Mouse (Mus musculus) liver, embryonic 11.5 days (tissue): ENCODE results near the gene Galnt3. TPM values are rescaled to one million over a fixed set of nuclear protein-coding genes. Genes with fewer than 3 reads are reported as not detected.

Source experiments
- ATAC-seq: fragments of 200-750 bp; cut with Nextera tagmentation; replicated peaks from 2 replicates; pipeline ENCODE4 v1.8.0; 2017; ENCODE audit warnings: moderate number of reproducible peaks, mild to moderate bottlenecking, moderate TSS enrichment, moderate library complexity; ENCODE audit not compliant: low FRiP score
- DNase-seq: peaks from one replicate; pipeline ENCODE4 v3.0.0-alpha.2; 2017; ENCODE audit warnings: low spot score
- H3K27ac ChIP-seq: fragments of 300-500 bp; sonication (generic); 2 replicates; pipeline ENCODE4 v1.5.1; 2014; ENCODE audit warnings: mild to moderate bottlenecking, low read depth, low read length, control low read depth
- H3K27me3 ChIP-seq: fragments of 300-500 bp; sonication (generic); replicated peaks from 2 replicates; pipeline ENCODE4 v1.6.1; 2014; ENCODE audit warnings: low read length, mixed read lengths; ENCODE audit not compliant: control insufficient read depth, insufficient read depth
- H3K36me3 ChIP-seq: fragments of 300-500 bp; sonication (generic); 2 replicates; pipeline ENCODE4 v1.6.1; 2014; ENCODE audit warnings: mild to moderate bottlenecking, low read length, moderate library complexity, mixed read lengths; ENCODE audit not compliant: control insufficient read depth, insufficient read depth
- H3K4me1 ChIP-seq: fragments of 300-500 bp; sonication (generic); replicated peaks from 2 replicates; pipeline ENCODE4 v1.6.1; 2014; ENCODE audit warnings: low read length, mixed read lengths; ENCODE audit not compliant: control insufficient read depth, insufficient read depth
- H3K4me2 ChIP-seq: fragments of 300-500 bp; sonication (generic); 2 replicates; pipeline ENCODE4 v1.6.1; 2014; ENCODE audit warnings: mild to moderate bottlenecking, control low read depth, moderate library complexity
- H3K4me3 ChIP-seq: fragments of 300-500 bp; sonication (generic); 2 replicates; pipeline ENCODE4 v1.5.1; 2014; ENCODE audit warnings: low read depth, low read length, control low read depth
- H3K9ac ChIP-seq: fragments of 300-500 bp; sonication (generic); 2 replicates; pipeline ENCODE4 v1.6.1; 2014; ENCODE audit warnings: low read depth, low read length, control low read depth
- H3K9me3 ChIP-seq: fragments of 300-500 bp; sonication (generic); 2 replicates; pipeline ENCODE4 v1.6.1; 2016; ENCODE audit warnings: low read length, inconsistent platforms, mixed read lengths; ENCODE audit not compliant: control insufficient read depth
- WGBS: fragments of 180-500 bp; shearing (Covaris S2); extraction: QIAGEN DNeasy Blood & Tissue Kit; methylation state at CpG from one replicate; pipeline ENCODE4 v1.1.7; 2014; 5-methylcytosine and 5-hydroxymethylcytosine counted together
- polyA plus RNA-seq: library from polyadenylated mRNA; unstranded; fragments of >200 nt; fragmentation: Nextera tagmentation; extraction: Ambion mirVana; gene quantifications from 2 replicates; pipeline ENCODE4 v1.2.1, GENCODE M21; 2014

Gene Galnt3
- polyA plus RNA-seq, 1 experiment from 2014 or later = 0.51 TPM

DNA sequence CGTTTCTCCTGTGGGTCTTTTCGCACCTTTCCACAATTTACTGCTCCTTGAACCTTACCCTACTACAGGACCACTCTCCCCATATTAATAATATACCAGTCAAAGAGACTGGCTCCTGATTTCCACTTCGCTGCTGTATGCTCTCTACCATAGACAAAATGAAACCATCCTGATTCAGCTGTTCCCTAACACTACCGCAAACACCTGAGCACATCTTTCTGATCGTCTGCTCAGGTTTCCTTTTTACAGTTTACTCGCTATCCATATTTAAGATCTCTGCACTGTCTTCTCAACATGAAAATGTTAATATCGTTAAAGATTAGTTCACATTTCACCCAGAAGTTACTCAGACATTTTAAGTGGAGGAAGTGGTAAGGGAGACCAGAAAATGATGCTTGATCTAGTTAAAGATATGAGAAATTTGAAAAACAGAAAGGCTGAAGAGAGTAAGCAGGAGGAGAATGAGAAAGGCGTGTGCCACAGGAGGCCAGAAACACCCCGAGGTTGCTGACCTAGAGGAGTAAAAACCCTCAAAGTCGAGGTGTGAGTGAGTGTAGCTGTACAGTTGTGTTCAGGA, 23.9 kb upstream of the Galnt3 start:
- ATAC-seq = no peak
- no peak overlapping the region for H3K4me2 ChIP-seq
- H3K9me3 ChIP-seq = no peaks in the 10 kb centered on the region
- no peak for DNase-seq
- WGBS = 69% methylated on average over 10 of the region's 10 CpGs
- no peaks in the 10 kb centered on the region for H3K4me1 ChIP-seq
- H3K4me3 ChIP-seq = no peak overlapping the region
- no peaks in the 10 kb centered on the region for H3K27me3 ChIP-seq
- H3K9ac ChIP-seq = no peak overlapping the region
- no peaks in the 10 kb centered on the region for H3K36me3 ChIP-seq
- no peak overlapping the region for H3K27ac ChIP-seq

DNA sequence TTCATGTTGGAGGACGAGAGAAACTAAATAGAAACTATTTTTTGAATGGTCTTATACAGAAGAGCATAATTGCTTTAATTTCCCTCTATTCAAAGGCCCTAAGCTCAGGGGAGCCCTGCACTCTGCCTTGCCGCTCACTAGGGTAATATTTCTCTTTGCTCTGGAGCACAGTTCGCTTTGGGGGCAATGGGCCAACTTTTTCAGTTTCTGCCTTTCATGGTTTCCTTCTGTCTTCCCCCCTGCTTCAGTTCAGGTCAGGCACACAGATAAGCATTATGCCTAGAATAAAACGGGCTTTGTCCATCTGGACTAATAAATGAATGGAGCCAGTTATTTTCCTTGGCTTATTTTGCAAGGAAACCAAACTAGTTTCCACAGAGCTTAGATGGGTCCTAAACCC, 21.7 kb upstream of the Galnt3 start:
- no peak for ATAC-seq

DNA sequence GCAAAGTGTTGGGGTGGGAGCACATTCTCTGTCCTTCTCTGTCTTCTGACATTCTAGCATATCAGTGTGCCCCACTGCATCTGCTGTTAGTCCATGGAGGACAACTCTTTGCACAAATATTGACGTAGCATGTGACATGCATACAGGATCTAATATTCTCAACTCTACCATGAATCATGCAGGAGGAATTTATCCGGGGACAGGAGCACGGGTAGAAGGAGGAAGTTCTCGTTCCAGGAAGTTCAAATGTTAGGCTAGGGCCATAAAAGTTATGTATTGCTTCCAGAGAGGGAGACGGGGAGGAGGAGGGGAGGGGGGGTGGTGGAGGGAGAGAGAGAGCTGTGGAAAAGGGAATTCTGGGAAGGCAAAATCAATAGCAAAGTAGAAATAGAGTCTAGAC, 20.0 kb upstream of the Galnt3 start:
- H3K27me3 ChIP-seq = no peaks in the 10 kb centered on the region
- H3K4me1 ChIP-seq = no peaks in the 10 kb centered on the region
- no peak overlapping the region for H3K9ac ChIP-seq
- H3K27ac ChIP-seq = no peak overlapping the region
- no peaks in the 10 kb centered on the region for H3K36me3 ChIP-seq
- no peak for ATAC-seq
- H3K9me3 ChIP-seq = no peaks in the 10 kb centered on the region
- WGBS = 32% methylated on average over 5 of the region's 5 CpGs
- no peak for DNase-seq
- no peak overlapping the region for H3K4me2 ChIP-seq
- no peak overlapping the region for H3K4me3 ChIP-seq

More for the DNA sequence above, 21.7 kb upstream of the Galnt3 start:
- no peaks in the 10 kb centered on the region for H3K4me1 ChIP-seq
- no peak overlapping the region for H3K9ac ChIP-seq
- H3K9me3 ChIP-seq = no peaks in the 10 kb centered on the region
- H3K27ac ChIP-seq = no peak overlapping the region
- no peak overlapping the region for H3K4me3 ChIP-seq
- 59% methylated on average over 4 of the region's 4 CpGs for WGBS
- H3K27me3 ChIP-seq = no peaks in the 10 kb centered on the region
- no peak overlapping the region for H3K4me2 ChIP-seq
- no peak for DNase-seq
- H3K36me3 ChIP-seq = no peaks in the 10 kb centered on the region

DNA sequence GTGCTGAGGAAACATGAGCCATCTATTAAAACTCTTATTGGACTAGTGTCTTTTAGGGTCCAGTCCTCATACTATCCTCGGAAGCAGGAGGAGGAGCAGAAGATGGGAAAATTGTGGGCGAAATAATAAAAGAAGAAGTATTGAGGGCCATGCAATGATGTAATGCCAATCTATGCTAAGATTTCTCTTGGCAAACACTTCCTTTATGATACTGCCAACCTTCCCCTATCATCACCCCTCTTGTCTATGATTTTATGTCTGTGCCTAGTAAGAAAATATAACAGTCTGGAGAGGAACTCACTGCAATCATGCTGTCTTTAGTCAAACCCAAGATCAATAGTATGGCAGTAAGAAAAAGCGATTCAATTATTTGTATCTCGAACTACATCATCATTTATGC, 18.5 kb upstream of the Galnt3 start:
- no peaks in the 10 kb centered on the region for H3K9me3 ChIP-seq
- DNase-seq = no peak
- H3K27me3 ChIP-seq = no peaks in the 10 kb centered on the region
- H3K4me1 ChIP-seq = no peaks in the 10 kb centered on the region
- H3K9ac ChIP-seq = no peak overlapping the region
- no peak overlapping the region for H3K4me3 ChIP-seq
- no peak for ATAC-seq
- WGBS = 81% methylated on average over 4 of the region's 4 CpGs
- H3K36me3 ChIP-seq = no peaks in the 10 kb centered on the region
- no peak overlapping the region for H3K4me2 ChIP-seq
- H3K27ac ChIP-seq = no peak overlapping the region

DNA sequence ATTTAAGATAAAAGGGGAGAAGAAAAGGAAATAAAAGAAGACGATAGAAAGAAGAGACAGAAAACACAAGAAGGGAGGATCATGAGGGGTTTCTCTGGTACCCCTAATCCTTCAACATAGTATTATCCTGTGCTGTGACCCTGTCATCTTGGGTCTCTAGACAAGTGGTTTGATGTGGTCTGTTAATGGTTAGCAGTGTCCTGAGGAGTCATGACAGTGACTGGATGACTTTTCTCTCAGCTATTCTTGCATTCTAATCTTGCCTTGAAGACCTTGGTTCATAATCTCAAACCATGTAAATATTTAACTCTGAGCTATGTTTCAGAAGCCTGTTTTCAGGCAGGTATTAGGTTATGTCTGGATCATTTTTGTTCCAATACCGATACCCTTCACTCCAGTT, 17.9 kb upstream of the Galnt3 start:
- Histone ChIP-seq H3K4me1 (no peaks in the 10 kb centered on the region), H3K9ac (no peak overlapping the region), H3K9me3 (no peaks in the 10 kb centered on the region), H3K4me2 (no peak overlapping the region), H3K27me3 (no peaks in the 10 kb centered on the region), H3K4me3 (no peak overlapping the region), H3K27ac (no peak overlapping the region), H3K36me3 (no peaks in the 10 kb centered on the region)
- no peak for DNase-seq
- no peak for ATAC-seq
- WGBS = 79% methylated on average over 2 of the region's 2 CpGs

DNA sequence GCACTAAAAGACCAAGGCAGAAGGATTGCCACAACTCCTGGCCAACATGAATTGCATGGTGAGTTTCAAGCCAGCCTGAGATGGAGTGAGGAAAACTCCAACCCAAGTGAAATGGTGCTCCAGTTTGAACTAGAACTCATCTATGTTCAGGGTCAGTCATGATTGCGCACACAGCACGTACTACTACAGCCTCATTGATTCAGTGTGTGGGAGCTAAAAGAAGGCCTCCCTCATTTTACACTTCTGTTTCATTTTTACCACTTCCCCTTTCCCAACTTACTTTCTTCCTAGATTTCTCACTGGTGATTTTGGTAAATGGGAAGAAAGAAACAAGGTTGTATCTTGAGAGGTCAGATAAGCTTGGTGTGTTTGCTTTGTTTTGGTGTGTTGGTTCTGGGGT, 17.5 kb upstream of the Galnt3 start:
- no peaks in the 10 kb centered on the region for H3K9me3 ChIP-seq
- no peaks in the 10 kb centered on the region for H3K27me3 ChIP-seq
- H3K27ac ChIP-seq = no peak overlapping the region
- no peak overlapping the region for H3K9ac ChIP-seq
- no peak overlapping the region for H3K4me3 ChIP-seq
- no peak for DNase-seq
- no peak overlapping the region for H3K4me2 ChIP-seq
- no peak for ATAC-seq
- no peaks in the 10 kb centered on the region for H3K4me1 ChIP-seq
- H3K36me3 ChIP-seq = no peaks in the 10 kb centered on the region
- WGBS = 78% methylated on average over 2 of the region's 2 CpGs

DNA sequence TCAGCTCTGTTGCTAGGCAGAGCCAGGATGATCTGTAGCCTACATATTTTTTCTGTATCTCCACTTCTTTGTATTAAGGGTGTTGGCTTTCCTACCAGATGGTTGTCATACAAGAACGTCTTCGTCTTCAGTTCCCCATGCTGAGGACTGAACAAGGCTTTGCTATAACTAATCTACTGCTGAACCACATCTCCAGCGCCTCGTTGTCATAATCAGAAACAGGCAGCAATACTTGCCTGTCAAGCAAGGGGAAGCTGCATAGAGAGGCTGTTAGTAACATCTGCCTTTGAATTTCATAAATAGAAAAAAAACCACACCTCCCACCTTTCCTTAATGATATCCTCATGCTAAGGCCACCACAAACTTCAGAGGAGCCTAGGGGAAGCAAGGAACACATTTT, 15.5 kb upstream of the Galnt3 start:
- H3K36me3 ChIP-seq = no peaks in the 10 kb centered on the region
- no peak overlapping the region for H3K27ac ChIP-seq
- H3K9ac ChIP-seq = no peak overlapping the region
- no peaks in the 10 kb centered on the region for H3K4me1 ChIP-seq
- DNase-seq = no peak
- 68% methylated on average over 4 of the region's 4 CpGs for WGBS
- no peak for ATAC-seq
- no peak overlapping the region for H3K4me3 ChIP-seq
- H3K27me3 ChIP-seq = no peaks in the 10 kb centered on the region
- no peaks in the 10 kb centered on the region for H3K9me3 ChIP-seq
- H3K4me2 ChIP-seq = no peak overlapping the region

DNA sequence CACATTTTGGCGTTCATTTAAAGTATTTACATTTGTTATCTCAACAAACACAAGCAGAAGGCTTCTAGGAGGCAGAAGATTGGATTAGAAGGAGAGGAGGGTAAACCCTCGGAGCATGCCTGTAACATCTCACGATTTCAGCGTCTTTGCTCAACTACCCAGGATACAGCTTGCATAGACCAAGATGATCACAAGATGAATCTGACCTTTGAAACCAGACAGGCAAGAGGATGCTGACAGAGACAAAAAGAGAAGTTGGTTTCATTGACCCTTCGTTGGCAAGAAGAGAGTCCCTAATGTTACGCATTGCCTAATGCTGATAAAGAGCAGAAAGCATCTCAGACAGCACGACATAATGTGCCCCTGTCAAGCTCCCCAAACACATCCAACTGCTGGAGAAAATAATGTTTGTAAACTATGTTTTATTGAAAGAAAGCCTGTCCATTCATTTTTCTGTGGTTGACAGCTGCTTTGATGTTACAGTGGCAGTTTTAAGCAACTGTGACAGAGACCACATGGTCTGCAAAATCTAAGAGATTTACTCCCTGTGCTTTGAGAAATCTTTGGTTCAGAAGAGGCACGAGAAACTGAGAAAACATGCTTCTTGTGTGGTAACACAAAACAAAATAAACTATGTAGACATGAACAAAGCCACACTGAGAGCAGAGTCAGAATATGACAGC, 7.2 kb upstream of the Galnt3 start:
- no peaks in the 10 kb centered on the region for H3K9me3 ChIP-seq
- H3K27ac ChIP-seq = no peak overlapping the region
- no peaks in the 10 kb centered on the region for H3K4me1 ChIP-seq
- H3K9ac ChIP-seq = no peak overlapping the region
- H3K36me3 ChIP-seq = no peaks in the 10 kb centered on the region
- no peak for ATAC-seq
- H3K27me3 ChIP-seq = no peaks in the 10 kb centered on the region
- DNase-seq = no peak
- no peak overlapping the region for H3K4me3 ChIP-seq
- no peak overlapping the region for H3K4me2 ChIP-seq
- 46% methylated on average over 8 of the region's 8 CpGs for WGBS

DNA sequence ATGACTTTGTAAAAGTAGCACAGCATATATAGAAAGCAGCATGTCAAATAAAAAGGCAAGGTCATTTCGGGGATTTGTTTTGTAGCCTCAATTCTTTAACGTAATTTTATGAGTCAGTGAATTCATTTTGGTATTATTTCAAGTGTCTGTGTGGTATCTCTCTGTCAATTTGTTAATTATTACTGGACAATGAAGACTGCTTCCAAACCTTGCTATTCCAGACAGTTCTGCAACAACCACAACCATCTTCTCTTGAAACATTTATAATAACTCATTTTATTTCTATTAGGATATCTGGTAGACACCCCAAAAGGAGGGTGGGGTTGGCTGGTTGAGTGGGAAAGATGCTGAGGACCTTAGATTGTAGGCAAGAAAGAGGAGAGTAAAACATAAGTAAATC, 4.1 kb upstream of the Galnt3 start:
- no peak overlapping the region for H3K4me2 ChIP-seq
- H3K4me3 ChIP-seq = no peak overlapping the region
- peaks cover 20% of the 10 kb centered on the region for H3K27me3 ChIP-seq
- WGBS = 79% methylated on average over 2 of the region's 2 CpGs
- no peak for DNase-seq
- H3K9ac ChIP-seq = no peak overlapping the region
- no peaks in the 10 kb centered on the region for H3K9me3 ChIP-seq
- H3K4me1 ChIP-seq = peaks cover 3% of the 10 kb centered on the region; the same call in 1 of the 2 replicates
- H3K27ac ChIP-seq = no peak overlapping the region
- H3K36me3 ChIP-seq = no peaks in the 10 kb centered on the region
- ATAC-seq = no peak
